Mouse (Mus musculus): ENCODE results near the gene Klf13.

DNA sequence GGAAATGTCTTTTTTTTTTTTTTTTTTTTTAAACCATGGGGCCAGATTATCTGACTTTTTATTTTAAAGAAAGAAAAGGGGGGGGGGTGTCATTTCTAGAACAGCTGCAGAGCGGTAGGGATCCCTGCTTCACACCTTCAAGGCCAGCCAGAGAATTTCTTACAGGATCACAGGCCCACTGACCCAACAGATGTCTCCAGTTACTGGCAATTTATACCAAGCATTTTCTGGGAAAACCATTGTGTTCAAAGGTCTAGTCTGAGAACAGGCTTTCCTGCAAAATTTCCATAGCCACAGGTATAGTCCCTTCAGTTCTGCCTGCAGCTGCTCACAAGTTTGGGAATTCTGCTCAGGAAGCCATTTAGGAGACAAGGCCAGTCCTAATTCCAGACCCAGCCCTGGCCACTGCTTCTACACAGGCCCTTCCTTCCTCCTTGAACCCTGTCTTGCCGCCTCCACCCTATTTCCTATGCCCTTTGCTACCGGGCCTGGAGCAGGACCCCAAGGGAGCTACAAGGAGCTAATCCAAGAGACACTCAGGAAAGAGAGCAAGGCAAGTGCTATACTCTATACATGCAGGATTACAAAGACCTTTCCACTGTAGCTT is 36.0 kb downstream of the Klf13 start:
- TF ChIP-seq CTCF (IDR thresholded peaks at IDR 0.05; ENCODE audit: low read depth) = no peak
- no peak for TF ChIP-seq EP300 (optimal IDR thresholded peaks at IDR 0.05)
